Mouse (Mus musculus): Measurements from ENCODE around the gene Ank3.

- TF ChIP-seq CTCF (IDR thresholded peaks at IDR 0.05; ENCODE audit: low read depth, low read length) (no peak), POLR2A (IDR thresholded peaks at IDR 0.05; ENCODE audit: extremely low read depth, insufficient read depth, low read length) (no peak)
These were observed 518.3 kb downstream of the Ank3 start for GRCm38 (mm10) chr10:69916689-69917435.

All from liver, adult 2 months (tissue).